12 mouse cellular contexts compared by ENCODE assay signal in the genomic region with DNA sequence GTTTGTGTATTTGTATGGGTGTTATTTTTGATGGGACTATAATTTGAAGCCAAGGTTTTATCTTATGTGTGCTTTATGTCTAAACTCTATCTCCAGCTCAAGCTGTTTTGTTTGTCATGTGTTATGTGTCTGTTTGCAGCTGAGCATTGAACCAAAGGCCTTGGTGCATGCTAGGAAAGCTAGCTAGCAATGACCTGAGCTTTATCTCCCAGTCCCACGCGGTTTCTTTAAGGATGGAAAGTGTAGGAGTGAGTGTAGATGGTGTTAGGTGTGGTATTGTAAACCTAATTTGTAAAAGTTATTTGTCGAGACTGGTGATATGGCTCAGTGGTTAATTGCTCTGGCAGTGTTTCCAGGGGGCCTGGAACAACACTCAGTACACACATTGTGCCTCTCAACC.
"Had no signal": no experiment of that assay in that cellular context is flagged by ENCODE, and none has a peak within 500 bp of the region (broad histone marks: within the 10 kb centered on the region; RNA-seq: fewer than 3 reads in every experiment).

No protein-coding gene starts in this region.

- ATAC-seq: intestine, embryonic 15.5 days; midbrain, embryonic 16.5 days had no signal

- H3K27me3 ChIP-seq: intestine, embryonic 15.5 days; neural tube, embryonic 13.5 days; stomach, embryonic 15.5 days had no signal

- H3K4me1 ChIP-seq: intestine, embryonic 15.5 days; neural tube, embryonic 13.5 days; stomach, embryonic 15.5 days had no signal

- H3K27ac ChIP-seq: intestine, embryonic 15.5 days; neural tube, embryonic 13.5 days; stomach, embryonic 15.5 days had no signal

- H3K36me3 ChIP-seq: intestine, embryonic 15.5 days had no signal

- H3K4me2 ChIP-seq: intestine, embryonic 15.5 days; midbrain, embryonic 11.5 days; neural tube, embryonic 13.5 days; stomach, embryonic 15.5 days had no signal

- H3K9me3 ChIP-seq: intestine, embryonic 15.5 days; neural tube, embryonic 13.5 days; stomach, embryonic 15.5 days had no signal

- H3K4me3 ChIP-seq: intestine, embryonic 15.5 days; neural tube, embryonic 13.5 days; stomach, embryonic 15.5 days had no signal

- DNase-seq: kidney, adult 18-20 months; kidney, postnatal 14 days; left cerebral cortex, postnatal 4 days; lung, adult 2 months; right cerebral cortex, postnatal 14 days; thymus, adult 2 months; thymus, postnatal 4 days had no signal

- H3K9ac ChIP-seq: intestine, embryonic 15.5 days; neural tube, embryonic 13.5 days; stomach, embryonic 15.5 days had no signal
